Mouse (Mus musculus): ENCODE measurements around the gene Smo. TPM values are rescaled to one million over a fixed set of nuclear protein-coding genes. Genes with fewer than 3 reads are reported as not detected.

Gene Smo
- polyA plus RNA-seq, 1 experiment from 2014 or later, result 16.1 TPM

- H3K9me3 ChIP-seq, result no peaks in the 10 kb centered on the region
- H3K4me1 ChIP-seq (replicated peaks), result peaks cover 15% of the 10 kb centered on the region
- H3K36me3 ChIP-seq, result no peaks in the 10 kb centered on the region
- H3K27me3 ChIP-seq, result peaks cover 8% of the 10 kb centered on the region
- no peak for ATAC-seq (ENCODE audit: low read depth)
- WGBS, result 93% methylated on average over 5 of the region's 5 CpGs
- no peak overlapping the region for H3K9ac ChIP-seq
- no peak overlapping the region for H3K4me2 ChIP-seq
- H3K27ac ChIP-seq (replicated peaks), result no peak overlapping the region
- H3K4me3 ChIP-seq, result no peak overlapping the region
Observed at GRCm38 (mm10) chr6:29704143-29704542, 31.2 kb upstream of the Smo start.

- H3K4me1 ChIP-seq (replicated peaks), result peaks cover 23% of the 10 kb centered on the region
- ATAC-seq (ENCODE audit: low read depth), result peak; percentile 83
- H3K27ac ChIP-seq (replicated peaks), result no peak overlapping the region
- no peaks in the 10 kb centered on the region for H3K36me3 ChIP-seq
- H3K27me3 ChIP-seq, result peaks cover 13% of the 10 kb centered on the region
- no peak overlapping the region for H3K4me2 ChIP-seq
- 2% methylated on average over 2 of the region's 2 CpGs for WGBS
- H3K9ac ChIP-seq, result no peak overlapping the region
- no peaks in the 10 kb centered on the region for H3K9me3 ChIP-seq
- H3K4me3 ChIP-seq, result no peak overlapping the region
Observed at GRCm38 (mm10) chr6:29707902-29708301, 27.4 kb upstream of the Smo start.

- Histone ChIP-seq H3K4me1 (replicated peaks) (peaks cover 23% of the 10 kb centered on the region), H3K9ac (no peak overlapping the region), H3K4me3 (no peak overlapping the region), H3K27ac (replicated peaks) (no peak overlapping the region), H3K27me3 (peaks cover 5% of the 10 kb centered on the region; the same call in 1 of the 2 replicates), H3K4me2 (no peak overlapping the region), H3K9me3 (no peaks in the 10 kb centered on the region), H3K36me3 (no peaks in the 10 kb centered on the region)
- no peak for ATAC-seq (ENCODE audit: low read depth)
- WGBS, result 67% methylated on average over 3 of the region's 3 CpGs
Observed at GRCm38 (mm10) chr6:29711318-29711717, 24.0 kb upstream of the Smo start.

- peak; percentile 40; the same call in 1 of the 2 replicates for ATAC-seq (ENCODE audit: low read depth)
- whole genome bisulfite sequencing, result 51% methylated on average over 3 of the region's 3 CpGs
- no peak overlapping the region for H3K27ac ChIP-seq (replicated peaks)
- H3K4me2 ChIP-seq, result no peak overlapping the region
- H3K36me3 ChIP-seq, result no peaks in the 10 kb centered on the region
- no peaks in the 10 kb centered on the region for H3K9me3 ChIP-seq
- H3K27me3 ChIP-seq, result peaks cover 5% of the 10 kb centered on the region
- H3K4me3 ChIP-seq, result no peak overlapping the region
- H3K4me1 ChIP-seq (replicated peaks), result peaks cover 23% of the 10 kb centered on the region
- H3K9ac ChIP-seq, result no peak overlapping the region
Observed at GRCm38 (mm10) chr6:29712011-29712584, 23.2 kb upstream of the Smo start.

- no peaks in the 10 kb centered on the region for H3K36me3 ChIP-seq
- peaks cover 24% of the 10 kb centered on the region for H3K4me1 ChIP-seq (replicated peaks)
- no peaks in the 10 kb centered on the region for H3K9me3 ChIP-seq
- 83% methylated on average over 10 of the region's 10 CpGs for WGBS
- no peak overlapping the region for H3K4me2 ChIP-seq
- ATAC-seq (ENCODE audit: low read depth), result no peak
- H3K27me3 ChIP-seq, result peaks cover 10% of the 10 kb centered on the region
- H3K27ac ChIP-seq (replicated peaks), result no peak overlapping the region
- no peak overlapping the region for H3K9ac ChIP-seq
- no peak overlapping the region for H3K4me3 ChIP-seq
Observed at GRCm38 (mm10) chr6:29716624-29717365, 18.5 kb upstream of the Smo start.

GRCm38 (mm10) chr6:29717541-29717940 lies 17.8 kb upstream of the Smo start:
- H3K9ac ChIP-seq, result no peak overlapping the region
- ATAC-seq (ENCODE audit: low read depth), result 0 out of 2 replicates have a peak, but pooled peaks have one; percentile 7
- H3K36me3 ChIP-seq, result no peaks in the 10 kb centered on the region
- no peaks in the 10 kb centered on the region for H3K9me3 ChIP-seq
- peak overlapping the region; percentile 19; the same call in 1 of the 2 replicates for H3K27ac ChIP-seq (replicated peaks)
- H3K4me3 ChIP-seq, result no peak overlapping the region
- peak overlapping the region; percentile 56 for H3K4me2 ChIP-seq
- peaks cover 11% of the 10 kb centered on the region for H3K27me3 ChIP-seq
- peaks cover 24% of the 10 kb centered on the region for H3K4me1 ChIP-seq (replicated peaks)
- WGBS, result 64% methylated on average over 10 of the region's 10 CpGs

GRCm38 (mm10) chr6:29717952-29718521 lies 17.3 kb upstream of the Smo start:
- Histone ChIP-seq H3K4me2 (peak overlapping the region; percentile 56), H3K4me3 (no peak overlapping the region), H3K4me1 (replicated peaks) (peaks cover 24% of the 10 kb centered on the region), H3K27ac (replicated peaks) (peak overlapping the region; percentile 19; the same call in 1 of the 2 replicates), H3K27me3 (peaks cover 11% of the 10 kb centered on the region), H3K9me3 (no peaks in the 10 kb centered on the region), H3K36me3 (no peaks in the 10 kb centered on the region), H3K9ac (no peak overlapping the region)
- peak; percentile 72 for ATAC-seq (ENCODE audit: low read depth)
- 19% methylated on average over 14 of the region's 14 CpGs for WGBS

- H3K4me1 ChIP-seq (replicated peaks), result peaks cover 24% of the 10 kb centered on the region
- no peaks in the 10 kb centered on the region for H3K36me3 ChIP-seq
- no peaks in the 10 kb centered on the region for H3K9me3 ChIP-seq
- H3K27ac ChIP-seq (replicated peaks), result no peak overlapping the region; the same call in 1 of the 2 replicates
- peak overlapping the region; percentile 38 for H3K9ac ChIP-seq
- H3K27me3 ChIP-seq, result peaks cover 11% of the 10 kb centered on the region
- WGBS, result 2% methylated on average over 15 of the region's 15 CpGs
- peak overlapping the region; percentile 56 for H3K4me2 ChIP-seq
- ATAC-seq (ENCODE audit: low read depth), result peak; percentile 57
- H3K4me3 ChIP-seq, result peak overlapping the region; percentile 31
Observed at GRCm38 (mm10) chr6:29718894-29719329, 16.4 kb upstream of the Smo start.

GRCm38 (mm10) chr6:29721890-29722289 lies 13.4 kb upstream of the Smo start:
- ATAC-seq (ENCODE audit: low read depth), result no peak
- H3K4me2 ChIP-seq, result no peak overlapping the region
- H3K36me3 ChIP-seq, result no peaks in the 10 kb centered on the region
- no peak overlapping the region for H3K4me3 ChIP-seq
- no peak overlapping the region for H3K9ac ChIP-seq
- no peak overlapping the region for H3K27ac ChIP-seq (replicated peaks)
- peaks cover 11% of the 10 kb centered on the region for H3K27me3 ChIP-seq
- no peaks in the 10 kb centered on the region for H3K9me3 ChIP-seq
- 83% methylated on average over 2 of the region's 2 CpGs for WGBS
- peaks cover 24% of the 10 kb centered on the region for H3K4me1 ChIP-seq (replicated peaks)

GRCm38 (mm10) chr6:29726576-29727200 lies 8.6 kb upstream of the Smo start:
- H3K4me3 ChIP-seq, result no peak overlapping the region
- 0 out of 2 replicates have a peak, but pooled peaks cover 1% of the 10 kb centered on the region for H3K27me3 ChIP-seq
- H3K9ac ChIP-seq, result no peak overlapping the region
- 79% methylated on average over 1 of the region's 1 CpGs for WGBS
- no peak overlapping the region for H3K4me2 ChIP-seq
- no peaks in the 10 kb centered on the region for H3K9me3 ChIP-seq
- no peak overlapping the region for H3K27ac ChIP-seq (replicated peaks)
- no peaks in the 10 kb centered on the region for H3K36me3 ChIP-seq
- no peak for ATAC-seq (ENCODE audit: low read depth)
- no peaks in the 10 kb centered on the region for H3K4me1 ChIP-seq (replicated peaks)

- H3K36me3 ChIP-seq, result no peaks in the 10 kb centered on the region
- H3K27me3 ChIP-seq, result no peaks in the 10 kb centered on the region
- no peaks in the 10 kb centered on the region for H3K9me3 ChIP-seq
- H3K4me2 ChIP-seq, result no peak overlapping the region
- H3K27ac ChIP-seq (replicated peaks), result no peak overlapping the region
- no peak for ATAC-seq (ENCODE audit: low read depth)
- H3K4me1 ChIP-seq (replicated peaks), result no peaks in the 10 kb centered on the region
- 85% methylated on average over 3 of the region's 3 CpGs for WGBS
- no peak overlapping the region for H3K9ac ChIP-seq
- no peak overlapping the region for H3K4me3 ChIP-seq
Observed at GRCm38 (mm10) chr6:29728035-29728434, 7.3 kb upstream of the Smo start.

GRCm38 (mm10) chr6:29729491-29729890 lies 5.8 kb upstream of the Smo start:
- Histone ChIP-seq H3K27ac (replicated peaks) (no peak overlapping the region), H3K36me3 (no peaks in the 10 kb centered on the region), H3K27me3 (0 out of 2 replicates have a peak, but pooled peaks cover 4% of the 10 kb centered on the region), H3K9me3 (no peaks in the 10 kb centered on the region), H3K9ac (no peak overlapping the region), H3K4me1 (replicated peaks) (no peaks in the 10 kb centered on the region), H3K4me2 (no peak overlapping the region), H3K4me3 (no peak overlapping the region)
- ATAC-seq (ENCODE audit: low read depth), result no peak
- 93% methylated on average over 1 of the region's 1 CpGs for WGBS

Measured in neural tube, embryonic 13.5 days (tissue).